Mouse (Mus musculus) cerebellum, postnatal 10 days (tissue): ENCODE measurements at regions not wholly inside any gene's neighbourhood (a gene's known extent, or its start where the extent isn't known, plus 50 kb on each side); places are given as distances from the start of the nearest gene placed in this dataset.

Experiments
- DNase-seq, 2 experiments: peaks; one replicate each; pipeline ENCODE4 v3.0.0; 2021; ENCODE audit warnings: mixed read lengths in 2 of 2

DNA sequence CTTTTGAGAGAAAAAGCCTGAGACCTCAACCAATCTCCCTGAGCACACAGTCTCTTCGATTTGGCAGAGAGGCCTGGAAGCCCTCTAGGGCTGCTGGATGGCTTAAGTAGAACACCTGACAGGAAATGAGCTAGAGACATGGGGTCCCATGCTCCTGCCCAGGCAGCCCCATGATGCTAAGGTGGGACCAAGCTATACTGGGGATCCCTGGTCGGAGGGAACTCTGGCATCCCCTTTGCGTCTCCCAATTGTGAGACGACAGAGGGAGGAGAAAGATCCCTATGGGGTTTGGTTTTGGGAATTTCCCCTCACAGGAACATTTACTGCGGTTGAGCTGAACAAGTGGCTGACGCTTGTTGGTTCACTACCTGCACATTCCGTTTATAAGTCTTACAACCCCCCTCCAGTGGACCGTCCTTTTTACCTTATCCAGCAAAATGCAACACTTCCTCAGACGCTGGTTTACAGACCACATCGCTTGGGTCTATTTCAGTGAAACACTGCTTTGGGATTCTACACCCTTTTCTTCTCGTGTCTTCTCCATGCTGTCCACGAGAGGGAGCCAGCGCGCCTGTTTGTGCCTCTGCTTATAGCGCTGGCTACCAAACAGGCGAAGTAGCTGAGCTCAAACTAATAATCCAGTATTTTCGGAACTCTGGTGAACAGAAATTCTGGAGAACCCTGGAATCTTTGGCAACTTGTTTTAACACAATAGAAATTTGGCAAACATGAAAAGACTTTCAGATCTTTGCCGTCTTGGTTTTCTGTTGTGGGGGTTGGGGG, 93.7 kb upstream of the Spred2 start:
- DNase-seq, result peak; percentile 93 to 94

DNA sequence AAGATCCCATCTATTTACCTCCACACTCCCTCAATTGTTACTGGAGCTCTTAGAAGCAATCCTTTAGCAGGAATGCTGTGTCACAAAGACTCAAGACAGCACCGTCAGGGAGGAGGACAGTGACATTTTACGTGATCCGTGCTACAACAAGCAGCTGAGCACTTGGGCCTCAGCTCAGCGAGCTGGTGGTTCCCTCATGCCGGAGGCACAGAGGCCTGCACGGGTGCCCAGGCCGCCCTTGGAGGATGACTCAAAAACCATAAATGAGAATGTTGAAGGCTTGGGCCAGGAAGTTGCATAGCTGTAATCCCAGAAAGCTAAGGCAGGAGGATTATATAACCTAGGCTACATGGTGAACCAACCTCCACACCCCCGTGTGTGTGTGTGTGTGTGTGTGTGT, 89.6 kb upstream of the Spred2 start:
- no peak for DNase-seq

DNA sequence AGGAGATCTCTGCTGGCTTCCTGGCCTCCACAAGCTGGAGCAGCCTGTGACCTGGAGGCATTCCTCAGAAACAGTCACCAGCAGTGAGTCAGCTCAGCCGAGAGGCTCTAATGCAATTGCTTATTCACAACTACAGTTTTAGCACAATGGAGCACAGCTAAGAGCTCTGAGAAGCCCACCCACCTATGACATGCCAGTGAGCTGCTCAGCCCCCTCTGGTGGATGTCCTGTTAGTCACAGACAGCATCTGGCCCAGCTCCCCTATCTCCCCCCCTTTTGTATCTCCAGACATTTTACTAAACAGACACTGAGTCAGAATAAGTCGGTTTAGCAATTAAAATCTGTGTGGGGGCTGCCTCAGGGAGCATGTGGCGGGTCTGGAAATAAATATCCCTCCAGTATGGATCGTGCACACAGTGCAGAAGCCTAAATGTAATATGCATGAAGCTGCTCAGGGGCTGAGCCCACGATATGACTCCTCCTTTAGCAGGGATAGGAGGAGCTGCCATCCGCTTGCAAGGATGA, 88.9 kb upstream of the Spred2 start:
- DNase-seq, result peak; percentile 42 to 46

DNA sequence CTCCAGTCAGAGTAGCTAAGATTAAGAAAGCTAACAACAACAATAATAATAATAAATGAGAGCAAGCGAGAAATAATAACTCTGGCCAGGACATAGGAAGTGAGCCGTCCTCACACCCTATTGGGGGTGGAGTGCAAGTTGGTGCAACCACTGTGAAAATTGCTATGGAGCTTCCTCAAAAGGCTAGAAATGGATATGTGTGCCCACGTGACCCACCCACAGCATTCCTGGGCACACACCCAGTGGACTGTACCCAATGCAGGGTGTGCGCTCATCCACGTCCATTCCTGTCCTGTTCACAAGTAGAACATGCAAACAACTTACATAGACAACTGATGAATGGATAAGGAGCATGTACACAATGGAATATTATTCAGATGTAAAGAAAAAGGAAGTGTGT, 85.2 kb upstream of the Spred2 start:
- no peak for DNase-seq

DNA sequence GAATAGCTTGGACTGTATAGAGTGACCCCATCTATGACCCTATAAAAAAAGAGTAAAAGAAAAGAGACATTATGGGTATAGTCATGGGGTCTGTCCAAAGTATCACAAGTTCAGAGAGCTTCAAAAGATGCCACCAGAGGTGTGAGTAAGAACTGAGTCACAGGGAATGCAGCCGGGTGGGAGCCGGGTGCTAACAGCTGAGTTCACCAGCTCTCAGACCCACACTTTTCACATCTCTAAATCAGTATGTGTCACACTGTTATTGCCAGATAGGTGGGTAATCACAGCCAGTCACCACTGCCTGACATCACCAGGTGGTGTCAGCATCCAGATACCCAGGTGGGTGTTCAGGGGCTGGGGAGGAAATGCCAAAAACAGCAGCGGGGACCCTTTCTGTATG, 81.1 kb upstream of the Spred2 start:
- DNase-seq, result no peak

DNA sequence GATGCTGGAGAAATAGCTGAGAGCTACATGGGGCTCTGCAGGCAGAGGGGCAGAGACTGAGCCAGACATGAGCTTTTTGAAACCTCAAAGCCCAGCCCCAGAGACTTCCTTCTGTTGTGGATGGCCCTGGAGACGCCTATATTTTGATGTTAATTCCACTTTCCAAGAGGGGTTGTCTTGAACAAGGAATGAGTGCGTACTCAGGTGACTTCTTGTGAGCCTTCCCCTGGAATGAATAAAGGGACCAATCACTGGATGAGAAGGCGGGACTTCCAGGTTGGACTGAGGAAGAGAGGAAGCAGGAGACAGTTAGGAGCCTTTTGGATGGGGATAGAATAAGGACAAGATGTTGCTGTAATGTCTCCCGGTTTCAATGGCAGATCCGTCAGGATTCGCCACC, 76.3 kb upstream of the Spred2 start:
- DNase-seq, result no peak

DNA sequence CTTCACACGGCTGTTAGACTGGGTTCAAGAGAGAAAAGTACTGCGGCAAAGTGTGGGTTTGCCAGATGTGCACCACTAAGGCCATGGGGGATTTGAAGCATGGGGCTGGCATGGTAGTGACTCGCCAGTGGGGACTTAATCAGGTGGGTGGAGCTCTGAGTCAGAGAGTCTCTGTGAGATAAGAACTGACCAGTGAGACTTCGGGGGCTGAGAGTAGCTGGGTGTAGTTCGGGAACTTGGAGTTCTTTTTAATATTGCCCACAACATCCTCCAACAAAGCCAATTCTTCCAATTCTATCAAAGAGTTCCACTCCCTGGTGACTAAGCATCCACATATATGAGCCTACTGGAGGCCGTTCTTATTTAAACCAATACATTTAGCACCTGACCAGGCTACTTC, 75.8 kb upstream of the Spred2 start:
- DNase-seq, result no peak

DNA sequence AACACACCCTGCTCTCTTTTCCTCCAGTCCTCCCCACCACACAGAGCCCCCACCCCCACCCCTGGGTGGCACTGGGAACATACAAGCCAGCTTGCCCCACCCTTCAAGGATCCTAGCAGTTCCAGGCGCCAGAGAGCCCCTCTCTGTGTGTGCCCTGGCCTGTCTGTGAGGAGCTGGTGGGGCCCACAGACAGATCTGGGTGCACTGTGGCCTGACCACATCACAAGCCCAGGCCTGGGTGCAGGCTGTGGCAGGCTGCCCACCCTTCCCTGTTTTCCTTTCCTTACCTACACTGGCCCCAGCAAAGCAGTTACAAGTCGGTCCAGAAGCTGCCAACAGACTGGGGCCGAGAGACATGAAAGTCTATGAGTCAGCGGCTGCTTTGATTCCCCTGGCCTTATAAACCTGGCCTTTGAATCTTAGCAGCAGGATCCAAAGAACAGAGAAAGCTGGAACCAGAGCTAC, 74.8 kb upstream of the Spred2 start:
- no peak for DNase-seq

DNA sequence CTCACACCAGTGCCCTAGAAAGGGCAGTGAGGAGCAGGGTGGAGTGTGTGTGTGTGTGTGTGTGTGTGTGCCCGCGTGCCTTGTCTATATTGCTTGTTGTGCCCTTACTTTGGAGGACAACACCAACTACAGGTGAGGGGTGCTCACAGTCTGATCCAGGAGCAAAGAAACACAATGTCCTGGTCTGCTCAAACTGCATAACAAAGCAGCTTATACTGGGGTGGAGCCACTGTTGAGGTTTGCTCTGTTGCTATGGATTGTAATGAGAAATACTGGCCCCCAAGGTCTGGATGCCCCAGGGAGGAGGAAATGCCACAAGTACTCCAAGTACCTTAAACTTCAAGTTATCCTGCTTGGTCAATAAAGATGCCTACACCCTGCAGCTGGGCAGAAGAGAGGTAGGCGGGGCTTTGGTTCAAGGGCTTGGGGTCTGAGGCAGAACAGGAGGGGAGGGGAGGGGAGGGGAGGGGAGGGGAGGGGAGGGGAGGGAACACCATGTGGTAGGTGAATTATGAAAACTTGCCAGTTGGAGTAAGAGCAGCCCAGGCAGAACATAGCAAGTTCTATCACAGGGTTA, 74.2 kb upstream of the Spred2 start:
- DNase-seq, result no peak

DNA sequence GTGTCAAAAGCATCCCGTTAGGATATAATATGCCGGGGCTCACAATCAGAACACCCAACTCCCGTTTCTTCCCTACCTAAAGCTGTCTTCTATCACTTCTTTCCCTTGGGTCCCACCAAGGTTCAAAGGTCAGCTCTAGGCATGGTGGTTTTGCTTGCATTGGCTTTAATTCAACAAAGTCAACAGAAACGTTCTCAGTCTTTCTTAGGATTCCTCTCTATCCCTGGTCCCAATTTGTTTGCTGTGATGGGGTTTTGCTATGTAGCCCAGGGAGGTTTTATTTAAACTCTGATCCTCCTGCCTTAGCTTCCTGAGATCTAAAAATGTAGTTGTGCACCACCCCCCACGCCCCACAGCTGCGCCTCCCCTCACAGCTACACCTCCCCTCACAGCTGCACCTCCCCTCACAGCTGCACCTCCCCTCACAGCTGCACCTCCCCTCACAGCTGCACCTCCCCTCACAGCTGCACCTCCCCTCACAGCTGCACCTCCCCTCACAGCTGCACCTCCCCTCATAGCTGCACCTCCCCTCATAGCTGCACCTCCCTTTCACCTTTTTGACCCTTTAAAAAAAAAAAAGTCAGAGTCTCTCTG, 73.1 kb upstream of the Spred2 start:
- DNase-seq, result no peak

DNA sequence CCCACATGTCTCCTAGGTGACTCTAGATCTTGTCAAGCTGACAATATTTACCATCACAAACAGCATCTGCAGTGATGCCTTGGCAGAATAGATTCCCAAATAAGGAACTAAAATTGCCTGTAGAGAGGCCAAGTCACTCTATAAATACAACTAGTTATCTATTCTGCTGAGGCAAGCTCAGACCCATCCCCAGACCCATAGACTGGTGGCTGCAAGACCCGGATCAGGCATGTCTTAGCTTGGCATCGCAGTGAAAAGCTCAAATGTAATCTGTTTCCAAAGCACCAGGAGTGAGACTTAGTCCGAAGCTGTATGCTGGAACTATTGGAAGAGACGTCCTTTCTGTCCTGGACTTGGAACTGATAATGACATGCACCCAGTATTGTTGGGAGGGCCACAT, 62.6 kb upstream of the Spred2 start:
- DNase-seq, result no peak

DNA sequence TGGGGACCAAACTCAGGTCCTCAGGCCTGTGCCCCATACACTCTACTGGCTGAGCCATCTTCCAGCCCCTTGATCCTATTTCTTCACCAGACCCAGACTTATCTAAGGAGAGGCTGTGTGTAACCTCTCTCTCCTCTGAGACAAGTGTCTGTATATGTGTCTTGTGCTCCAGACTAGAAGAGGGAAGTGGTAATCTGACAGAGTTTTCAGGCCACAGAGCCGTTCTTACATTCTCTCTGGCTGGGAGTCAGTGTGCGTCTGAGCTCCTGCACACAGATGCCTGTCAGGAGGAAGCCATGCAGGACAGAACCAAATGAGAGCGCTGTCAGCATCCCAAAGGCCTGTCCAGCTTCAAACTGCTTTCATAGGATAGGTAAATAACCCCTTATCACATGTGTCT, 60.8 kb upstream of the Spred2 start:
- DNase-seq, result no peak

DNA sequence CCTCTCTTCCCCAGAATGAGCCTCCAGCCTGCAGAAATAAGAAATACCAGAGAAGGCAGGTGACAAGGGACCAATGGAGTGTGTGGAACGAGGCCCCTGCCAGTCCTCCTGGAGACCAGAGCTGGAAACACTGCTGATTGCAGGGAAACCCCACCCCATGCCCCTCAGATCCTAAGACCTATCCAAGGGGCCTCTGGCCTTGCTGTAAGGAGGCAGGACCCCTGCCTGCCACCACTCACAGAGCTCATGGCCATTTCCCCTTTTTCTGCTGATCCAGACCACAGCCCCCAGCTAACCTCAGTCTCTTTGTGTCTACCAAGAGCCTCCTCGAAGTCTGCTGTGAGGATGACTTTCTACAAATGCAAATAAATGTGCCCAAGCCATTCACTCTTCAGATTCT, 57.9 kb upstream of the Spred2 start:
- no peak for DNase-seq

DNA sequence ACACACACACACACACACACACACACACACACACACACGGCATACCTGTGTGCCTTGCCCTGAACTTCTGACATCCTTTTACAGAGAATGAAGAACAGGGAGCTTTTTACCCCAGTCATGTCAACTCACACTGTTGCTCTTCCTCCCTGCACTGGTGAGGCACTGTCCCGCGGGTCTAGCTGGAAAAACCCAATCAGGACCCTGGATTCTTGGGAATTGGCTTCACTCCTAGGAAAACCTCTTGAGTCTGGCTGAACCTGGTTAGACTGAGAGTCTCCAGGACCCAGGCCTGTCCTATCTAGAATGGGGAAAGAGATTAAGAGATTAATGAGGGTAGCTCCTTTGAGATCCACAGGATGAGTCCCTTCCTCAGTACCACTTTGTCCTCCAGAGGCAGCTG, 54.5 kb upstream of the Spred2 start:
- no peak for DNase-seq

DNA sequence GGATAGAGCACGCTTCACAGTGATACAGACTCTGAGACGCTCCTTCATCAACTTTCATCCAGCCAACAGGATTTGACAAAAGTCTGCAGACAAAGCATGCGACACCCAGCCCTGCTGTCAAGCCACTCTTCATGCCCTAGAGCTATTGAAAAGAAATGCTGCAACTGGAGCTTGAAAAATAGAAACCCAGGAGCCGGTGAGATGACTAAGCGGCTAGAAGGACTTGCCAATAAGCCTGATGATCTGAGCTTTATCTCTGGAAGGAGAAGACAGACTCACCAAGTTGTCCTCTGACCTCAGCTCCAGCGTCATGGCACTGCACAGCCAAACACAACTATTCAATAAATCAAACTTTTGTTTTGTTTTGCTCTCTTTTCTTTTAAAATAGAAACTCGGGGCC, 54.0 kb upstream of the Spred2 start:
- DNase-seq, result no peak

DNA sequence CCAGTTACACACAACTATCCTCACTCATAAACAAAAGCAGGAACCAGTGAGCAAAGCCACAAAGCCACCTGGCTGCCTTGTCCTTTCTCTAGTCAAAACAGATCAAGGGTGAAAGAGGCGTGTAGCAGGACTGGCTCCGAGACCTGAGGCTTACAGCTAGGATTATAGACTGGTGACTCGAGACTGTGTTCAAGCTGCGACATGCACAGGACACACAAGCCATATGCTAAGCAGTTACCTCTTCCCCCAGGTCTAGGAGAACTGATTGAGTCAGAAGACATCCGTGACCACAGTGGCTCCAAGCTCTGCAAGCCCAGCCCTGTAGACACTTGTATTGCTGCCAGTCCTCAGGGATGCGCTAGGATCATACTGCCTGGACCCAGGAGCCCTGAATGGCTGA, 50.4 kb upstream of the Spred2 start:
- no peak for DNase-seq
